Mouse (Mus musculus): ENCODE data around the gene Gpam. TPM values are rescaled to one million over a fixed set of nuclear protein-coding genes. Genes with fewer than 3 reads are reported as not detected.
"Not testable (repeated sequence)": the region's sequence is repeated elsewhere in the genome, so short reads cannot be mapped to it uniquely, and the experiment has no call there.

Gpam gene
- polyA plus RNA-seq, 1 experiment from 2014 or later = 21.0 TPM

- no peak overlapping the region for H3K9ac ChIP-seq
- no peak for ATAC-seq (ENCODE audit: low FRiP score, low read depth)
- no peaks in the 10 kb centered on the region for H3K36me3 ChIP-seq
- no peak overlapping the region for H3K4me2 ChIP-seq (replicated peaks)
- H3K27me3 ChIP-seq (replicated peaks) = no peaks in the 10 kb centered on the region
- H3K9me3 ChIP-seq = no peaks in the 10 kb centered on the region
- no peak overlapping the region for H3K27ac ChIP-seq
- H3K4me3 ChIP-seq = no peak overlapping the region
- H3K4me1 ChIP-seq = no peaks in the 10 kb centered on the region
- 74% methylated on average over 8 of the region's 8 CpGs for WGBS
These were observed 31.6 kb upstream of the Gpam start for GRCm38 (mm10) chr19:55158606-55159005.

- Histone ChIP-seq H3K36me3 (no peaks in the 10 kb centered on the region), H3K27me3 (replicated peaks) (no peaks in the 10 kb centered on the region), H3K9ac (no peak overlapping the region), H3K4me2 (replicated peaks) (no peak overlapping the region), H3K27ac (no peak overlapping the region), H3K9me3 (no peaks in the 10 kb centered on the region), H3K4me3 (no peak overlapping the region), H3K4me1 (no peaks in the 10 kb centered on the region)
- ATAC-seq (ENCODE audit: low FRiP score, low read depth) = no peak
- 87% methylated on average over 7 of the region's 7 CpGs for WGBS
These were observed 30.0 kb upstream of the Gpam start for GRCm38 (mm10) chr19:55157029-55157428.

DNA sequence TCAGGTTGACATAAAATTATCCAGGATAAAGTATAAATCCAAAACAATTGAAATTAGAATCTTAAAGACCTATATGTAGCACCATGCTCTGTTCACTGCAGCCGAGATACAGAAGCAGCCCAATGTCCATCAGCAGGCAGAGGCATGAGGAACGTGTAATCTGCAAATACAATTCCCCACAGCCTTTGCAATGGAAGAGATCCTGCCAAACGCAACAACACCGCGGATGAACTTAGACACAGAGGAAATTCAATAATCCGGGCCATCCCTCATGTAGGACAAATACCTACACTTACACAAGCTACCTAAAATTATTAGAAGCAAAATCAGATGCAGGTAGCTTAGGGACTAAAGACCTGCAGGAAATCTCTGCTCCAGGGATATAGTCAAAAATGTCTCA lies 25.9 kb upstream of the Gpam start:
- H3K4me3 ChIP-seq = no peak overlapping the region
- no peaks in the 10 kb centered on the region for H3K27me3 ChIP-seq (replicated peaks)
- no peak overlapping the region for H3K27ac ChIP-seq
- H3K4me2 ChIP-seq (replicated peaks) = no peak overlapping the region
- H3K4me1 ChIP-seq = no peaks in the 10 kb centered on the region
- no peak overlapping the region for H3K9ac ChIP-seq
- ATAC-seq (ENCODE audit: low FRiP score, low read depth) = no peak
- H3K9me3 ChIP-seq = no peaks in the 10 kb centered on the region
- H3K36me3 ChIP-seq = no peaks in the 10 kb centered on the region
- 91% methylated on average over 6 of the region's 6 CpGs for WGBS

DNA sequence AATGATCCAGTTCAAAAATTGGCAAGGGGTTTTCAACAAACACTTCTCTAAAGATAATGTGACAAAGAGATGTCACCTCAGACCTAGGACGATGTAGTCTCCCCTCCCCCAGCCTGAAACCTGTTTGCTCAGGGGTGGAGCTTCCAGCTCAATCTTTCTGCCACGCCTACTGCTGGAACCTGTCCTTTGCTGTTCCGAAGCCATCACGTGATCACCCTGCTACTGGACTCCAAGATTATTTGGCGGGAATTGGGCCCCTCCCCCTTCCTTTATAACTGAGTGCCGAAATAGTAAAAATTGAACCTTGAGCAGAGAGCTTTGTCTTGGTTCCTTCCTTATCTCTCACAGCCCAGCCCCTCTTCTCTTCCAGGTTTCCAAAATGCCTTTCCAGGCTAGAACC lies 25.2 kb upstream of the Gpam start:
- not testable (repeated sequence) for H3K9ac ChIP-seq; H3K4me1 ChIP-seq; H3K27ac ChIP-seq; ATAC-seq (ENCODE audit: low FRiP score, low read depth); H3K27me3 ChIP-seq (replicated peaks); H3K4me3 ChIP-seq; H3K9me3 ChIP-seq; H3K36me3 ChIP-seq; H3K4me2 ChIP-seq (replicated peaks)
- 74% methylated on average over 6 of the region's 6 CpGs for WGBS

DNA sequence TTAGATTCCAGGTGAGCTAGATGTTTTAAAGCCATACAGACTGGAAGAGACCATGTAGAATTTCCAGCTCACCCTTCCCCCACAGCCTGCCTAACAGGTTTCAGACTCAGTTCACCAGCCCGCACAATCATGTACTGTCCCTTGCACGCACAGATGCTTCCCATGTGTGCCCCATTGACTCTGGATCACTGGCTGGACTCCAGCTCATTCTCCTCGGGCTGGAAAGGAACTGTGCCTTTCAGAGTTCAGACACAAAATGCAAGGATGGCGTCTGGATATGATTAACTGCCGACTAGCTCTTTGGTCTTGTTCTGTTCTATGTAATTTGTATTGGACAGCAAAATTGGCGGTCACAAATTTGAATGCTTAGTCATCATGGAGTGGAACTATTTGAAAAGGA lies 22.6 kb upstream of the Gpam start:
- H3K27me3 ChIP-seq (replicated peaks) = no peaks in the 10 kb centered on the region
- H3K4me3 ChIP-seq = no peak overlapping the region
- ATAC-seq (ENCODE audit: low FRiP score, low read depth) = no peak
- peaks cover under 1% of the 10 kb centered on the region; the same call in 1 of the 2 replicates for H3K4me1 ChIP-seq
- H3K4me2 ChIP-seq (replicated peaks) = no peak overlapping the region
- WGBS = 79% methylated on average over 6 of the region's 6 CpGs
- H3K36me3 ChIP-seq = no peaks in the 10 kb centered on the region
- H3K27ac ChIP-seq = no peak overlapping the region
- no peak overlapping the region for H3K9ac ChIP-seq
- no peaks in the 10 kb centered on the region for H3K9me3 ChIP-seq

GRCm38 (mm10) chr19:55148109-55148508 lies 21.1 kb upstream of the Gpam start:
- Histone ChIP-seq H3K27ac (no peak overlapping the region), H3K9ac (no peak overlapping the region), H3K4me2 (replicated peaks) (no peak overlapping the region), H3K27me3 (replicated peaks) (no peaks in the 10 kb centered on the region), H3K4me1 (peaks cover 13% of the 10 kb centered on the region), H3K4me3 (no peak overlapping the region), H3K36me3 (no peaks in the 10 kb centered on the region), H3K9me3 (no peaks in the 10 kb centered on the region)
- ATAC-seq (ENCODE audit: low FRiP score, low read depth) = no peak
- WGBS = 90% methylated on average over 6 of the region's 6 CpGs

DNA sequence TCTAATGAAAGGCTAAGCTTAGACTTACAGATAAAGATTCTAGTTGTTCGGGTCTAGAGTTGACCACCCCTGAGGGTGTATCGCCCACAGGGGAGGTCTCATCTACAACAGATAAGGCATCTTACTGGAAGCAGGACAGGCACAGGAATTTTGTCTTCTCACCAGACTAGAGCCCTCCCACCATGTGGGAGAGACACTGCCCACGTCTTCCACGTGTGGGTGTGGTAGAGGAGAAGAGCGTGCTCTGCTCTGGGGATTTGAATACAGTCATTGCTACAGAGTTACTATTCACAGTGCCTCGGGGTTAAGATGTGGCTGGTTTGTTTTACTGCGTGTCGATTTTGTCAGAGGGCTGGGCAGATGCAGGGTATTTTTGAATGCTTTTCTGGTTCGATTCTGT lies 20.5 kb upstream of the Gpam start:
- no peak overlapping the region for H3K4me3 ChIP-seq
- H3K27me3 ChIP-seq (replicated peaks) = no peaks in the 10 kb centered on the region
- WGBS = 85% methylated on average over 9 of the region's 9 CpGs

DNA sequence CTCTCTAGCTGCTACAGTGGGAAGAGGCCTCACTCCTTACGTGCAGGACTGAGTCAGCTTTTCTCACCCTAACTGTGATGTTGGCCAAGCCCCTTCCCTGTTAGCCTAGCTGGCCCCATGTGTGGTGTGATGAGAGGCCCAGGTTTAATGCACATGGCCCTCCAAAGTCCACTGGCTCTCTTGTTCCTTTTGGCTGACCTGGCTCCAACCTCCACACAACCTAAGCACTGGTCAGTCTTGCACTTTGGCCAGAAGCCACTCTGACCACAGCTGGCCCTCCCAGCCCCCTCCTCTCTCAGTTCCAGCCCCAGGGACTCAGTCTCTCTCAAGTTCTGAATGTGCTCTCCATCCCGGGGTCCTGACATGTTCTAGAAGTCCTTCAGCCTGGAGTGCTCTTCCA lies 18.1 kb upstream of the Gpam start:
- no peaks in the 10 kb centered on the region for H3K36me3 ChIP-seq
- H3K4me3 ChIP-seq = no peak overlapping the region
- H3K9ac ChIP-seq = no peak overlapping the region
- H3K27ac ChIP-seq = no peak overlapping the region
- no peak overlapping the region for H3K4me2 ChIP-seq (replicated peaks)
- WGBS = 83% methylated on average over 2 of the region's 2 CpGs
- H3K27me3 ChIP-seq (replicated peaks) = no peaks in the 10 kb centered on the region
- no peak for ATAC-seq (ENCODE audit: low FRiP score, low read depth)
- H3K4me1 ChIP-seq = peaks cover 13% of the 10 kb centered on the region
- no peaks in the 10 kb centered on the region for H3K9me3 ChIP-seq

More for the DNA sequence above, 20.5 kb upstream of the Gpam start:
- Histone ChIP-seq H3K9me3 (no peaks in the 10 kb centered on the region), H3K4me1 (peaks cover 13% of the 10 kb centered on the region), H3K4me2 (replicated peaks) (no peak overlapping the region), H3K27ac (no peak overlapping the region), H3K36me3 (no peaks in the 10 kb centered on the region), H3K9ac (no peak overlapping the region)
- ATAC-seq (ENCODE audit: low FRiP score, low read depth) = no peak

DNA sequence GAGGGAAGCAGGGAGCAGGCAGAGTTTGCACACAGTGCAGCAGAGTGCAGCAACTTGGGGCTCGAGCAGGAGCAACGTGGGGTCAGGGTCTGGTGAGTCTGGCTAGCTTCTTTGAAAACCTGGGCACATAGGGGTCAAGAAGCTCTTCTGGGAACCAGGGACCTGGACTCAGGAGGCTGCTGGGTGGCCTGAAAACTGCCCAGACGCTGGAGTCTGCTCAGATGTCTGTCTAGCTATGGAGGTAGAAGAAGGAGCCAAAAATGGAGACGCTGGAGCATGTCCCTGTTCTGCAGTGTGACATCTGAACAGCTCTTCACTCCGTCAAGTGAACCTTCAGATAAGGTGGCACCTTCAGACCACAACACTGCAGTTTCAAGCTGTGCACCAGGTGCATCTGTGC lies 17.7 kb upstream of the Gpam start:
- Histone ChIP-seq H3K4me1 (peaks cover 13% of the 10 kb centered on the region), H3K9me3 (no peaks in the 10 kb centered on the region), H3K4me2 (replicated peaks) (no peak overlapping the region), H3K36me3 (no peaks in the 10 kb centered on the region), H3K27me3 (replicated peaks) (no peaks in the 10 kb centered on the region), H3K9ac (no peak overlapping the region; the same call in 1 of the 2 replicates), H3K4me3 (no peak overlapping the region), H3K27ac (0 out of 2 replicates have a peak overlapping the region, but pooled peaks have one; percentile 22)
- WGBS = 65% methylated on average over 5 of the region's 5 CpGs
- ATAC-seq (ENCODE audit: low FRiP score, low read depth) = 0 out of 2 replicates have a peak, but pooled peaks have one; percentile 38

GRCm38 (mm10) chr19:55143391-55144300 lies 16.6 kb upstream of the Gpam start:
- H3K36me3 ChIP-seq = no peaks in the 10 kb centered on the region
- H3K27me3 ChIP-seq (replicated peaks) = no peaks in the 10 kb centered on the region
- H3K4me1 ChIP-seq = peaks cover 13% of the 10 kb centered on the region
- peak overlapping the region; percentile 47; the same call in 1 of the 2 replicates for H3K27ac ChIP-seq
- no peaks in the 10 kb centered on the region for H3K9me3 ChIP-seq
- no peak overlapping the region for H3K9ac ChIP-seq
- 8% methylated on average over 11 of the region's 11 CpGs for WGBS
- peak overlapping the region; percentile 28; the same call in 1 of the 2 replicates for H3K4me2 ChIP-seq (replicated peaks)
- H3K4me3 ChIP-seq = no peak overlapping the region
- ATAC-seq (ENCODE audit: low FRiP score, low read depth) = peak; percentile 62

- H3K4me1 ChIP-seq = peaks cover 17% of the 10 kb centered on the region
- no peaks in the 10 kb centered on the region for H3K27me3 ChIP-seq (replicated peaks)
- ATAC-seq (ENCODE audit: low FRiP score, low read depth) = no peak
- no peak overlapping the region for H3K4me3 ChIP-seq
- no peak overlapping the region for H3K4me2 ChIP-seq (replicated peaks)
- no peak overlapping the region for H3K27ac ChIP-seq
- no peaks in the 10 kb centered on the region for H3K9me3 ChIP-seq
- no peak overlapping the region for H3K9ac ChIP-seq
- no peaks in the 10 kb centered on the region for H3K36me3 ChIP-seq
- WGBS = 77% methylated on average over 7 of the region's 7 CpGs
These were observed 12.3 kb upstream of the Gpam start for GRCm38 (mm10) chr19:55139301-55139700.

GRCm38 (mm10) chr19:55138506-55138905 lies 11.5 kb upstream of the Gpam start:
- no peak overlapping the region for H3K27ac ChIP-seq
- no peaks in the 10 kb centered on the region for H3K36me3 ChIP-seq
- H3K4me1 ChIP-seq = peaks cover 9% of the 10 kb centered on the region; the same call in 1 of the 2 replicates
- no peak overlapping the region for H3K9ac ChIP-seq
- no peak overlapping the region for H3K4me3 ChIP-seq
- WGBS = 85% methylated on average over 7 of the region's 7 CpGs
- no peaks in the 10 kb centered on the region for H3K9me3 ChIP-seq
- ATAC-seq (ENCODE audit: low FRiP score, low read depth) = no peak
- H3K4me2 ChIP-seq (replicated peaks) = no peak overlapping the region
- no peaks in the 10 kb centered on the region for H3K27me3 ChIP-seq (replicated peaks)

DNA sequence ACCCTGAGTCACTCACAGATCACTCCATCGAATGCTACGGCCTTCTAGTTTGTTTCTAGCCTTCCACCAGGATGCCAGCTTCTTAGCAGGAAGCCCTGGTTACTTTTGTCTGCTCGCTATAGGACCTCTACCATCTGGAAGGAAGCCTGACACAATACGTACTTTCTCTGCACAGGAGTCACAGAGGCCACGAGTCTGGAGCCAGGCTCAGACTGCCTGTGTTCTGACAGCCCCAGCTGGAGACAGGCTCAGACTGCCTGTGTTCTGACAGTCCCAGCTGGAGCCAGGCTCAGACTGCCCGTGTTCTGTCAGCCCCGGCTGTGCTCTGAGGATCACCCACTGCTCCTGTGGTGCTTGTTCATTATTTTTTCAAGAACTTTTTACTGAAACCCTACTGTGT lies 10.8 kb upstream of the Gpam start:
- ATAC-seq (ENCODE audit: low FRiP score, low read depth) = no peak
- no peak overlapping the region for H3K27ac ChIP-seq
- WGBS = 35% methylated on average over 7 of the region's 7 CpGs

More for the DNA sequence above, 10.8 kb upstream of the Gpam start:
- Histone ChIP-seq H3K27me3 (replicated peaks) (no peaks in the 10 kb centered on the region), H3K4me3 (no peak overlapping the region), H3K4me1 (0 out of 2 replicates have a peak, but pooled peaks cover 7% of the 10 kb centered on the region), H3K36me3 (no peaks in the 10 kb centered on the region), H3K9ac (no peak overlapping the region), H3K4me2 (replicated peaks) (no peak overlapping the region), H3K9me3 (no peaks in the 10 kb centered on the region)

All from neural tube, embryonic 12.5 days (tissue).